Comparison of ENCODE assay signal across 29 mouse cellular contexts in genomic region chr3:149290228-149290627, GRCm38 (mm10).
DNase-seq lines count a peak whose midpoint lies in the region; ATAC-seq lines count a peak whose summit lies in the region.
"Had no signal": no experiment of that assay in that cellular context is flagged by ENCODE, and none has a peak within 500 bp of the region (broad histone marks: within the 10 kb centered on the region; RNA-seq: fewer than 3 reads in every experiment).

No protein-coding gene starts in this region.

- no peaks in the 10 kb centered on the region for H3K27me3 ChIP-seq in heart, embryonic 12.5 days (replicated peaks)
- H3K27me3 ChIP-seq in limb, embryonic 13.5 days: 0 out of 2 replicates have a peak, but pooled peaks cover 4% of the 10 kb centered on the region
- no peaks in the 10 kb centered on the region for H3K27me3 ChIP-seq in limb, embryonic 10.5 days (ENCODE audit: low read depth, poor library complexity, severe bottlenecking)
- H3K27me3 ChIP-seq: lung, embryonic 15.5 days; megakaryocyte, embryonic 14.5 days; neural tube, embryonic 15.5 days; stomach, embryonic 15.5 days had no signal

- no peaks in the 10 kb centered on the region for H3K36me3 ChIP-seq in heart, embryonic 12.5 days
- H3K36me3 ChIP-seq in limb, embryonic 13.5 days: no peaks in the 10 kb centered on the region
- H3K36me3 ChIP-seq in limb, embryonic 10.5 days: no peaks in the 10 kb centered on the region
- H3K36me3 ChIP-seq: limb, embryonic 12.5 days; lung, embryonic 15.5 days; neural tube, embryonic 15.5 days; stomach, embryonic 15.5 days had no signal

- no peak overlapping the region for H3K9ac ChIP-seq in heart, embryonic 12.5 days
- H3K9ac ChIP-seq in limb, embryonic 13.5 days: no peak overlapping the region
- H3K9ac ChIP-seq: hindbrain, embryonic 14.5 days; limb, embryonic 12.5 days; lung, embryonic 15.5 days; neural tube, embryonic 15.5 days; stomach, embryonic 15.5 days had no signal

- peak overlapping the region; percentile 43 for H3K4me2 ChIP-seq in heart, embryonic 12.5 days
- H3K4me2 ChIP-seq in limb, embryonic 13.5 days (replicated peaks): peak overlapping the region; percentile 9; the same call in 1 of the 2 replicates
- H3K4me2 ChIP-seq: hindbrain, embryonic 14.5 days; limb, embryonic 12.5 days; liver, embryonic 11.5 days; lung, embryonic 15.5 days; neural tube, embryonic 15.5 days; stomach, embryonic 15.5 days had no signal

- no peak overlapping the region for H3K27ac ChIP-seq in heart, embryonic 12.5 days (ENCODE audit: poor library complexity, severe bottlenecking)
- H3K27ac ChIP-seq in limb, embryonic 13.5 days: no peak overlapping the region
- no peak overlapping the region for H3K27ac ChIP-seq in limb, embryonic 10.5 days
- H3K27ac ChIP-seq: hindbrain, embryonic 14.5 days; limb, embryonic 12.5 days; lung, embryonic 15.5 days; neural tube, embryonic 15.5 days; stomach, embryonic 15.5 days had no signal

- 0 out of 2 replicates have a peak, but pooled peaks cover 8% of the 10 kb centered on the region for H3K4me1 ChIP-seq in heart, embryonic 12.5 days (replicated peaks)
- H3K4me1 ChIP-seq in limb, embryonic 13.5 days: 0 out of 2 replicates have a peak, but pooled peaks cover 14% of the 10 kb centered on the region
- H3K4me1 ChIP-seq in limb, embryonic 10.5 days: peaks cover 21% of the 10 kb centered on the region
- H3K4me1 ChIP-seq: limb, embryonic 12.5 days; lung, embryonic 15.5 days; megakaryocyte, embryonic 14.5 days; stomach, embryonic 15.5 days had no signal

- DNase-seq in heart, adult 8-10 months (ENCODE audit: low spot score): no peak
- DNase-seq in limb, embryonic 10.5 days (ENCODE audit: low spot score): no peak
- DNase-seq in right cerebral cortex, postnatal 25 days: no peak
- DNase-seq: adrenal gland, adult 2 months; adrenal gland, postnatal 36 days; B cell, adult 2 months; cerebellum, adult 18-20 months; cerebellum, postnatal 10 days; gastrocnemius, postnatal 14 days; heart, postnatal 4 days; kidney, postnatal 14 days; layer of hippocampus, adult 9-11 months; midbrain, embryonic 14.5 days; retina, postnatal 1 day; right cerebral cortex, postnatal 14 days had no signal

- no peak overlapping the region for H3K4me3 ChIP-seq in heart, embryonic 12.5 days
- no peak overlapping the region for H3K4me3 ChIP-seq in limb, embryonic 13.5 days
- no peak overlapping the region for H3K4me3 ChIP-seq in limb, embryonic 10.5 days
- H3K4me3 ChIP-seq: erythroblast, embryonic 14.5 days; limb, embryonic 12.5 days; lung, embryonic 15.5 days; megakaryocyte, embryonic 14.5 days; neural tube, embryonic 15.5 days; stomach, embryonic 15.5 days had no signal

- H3K9me3 ChIP-seq in heart, embryonic 12.5 days (replicated peaks): no peaks in the 10 kb centered on the region
- H3K9me3 ChIP-seq in limb, embryonic 13.5 days: no peaks in the 10 kb centered on the region
- no peaks in the 10 kb centered on the region for H3K9me3 ChIP-seq in limb, embryonic 10.5 days (replicated peaks)
- H3K9me3 ChIP-seq: limb, embryonic 12.5 days; lung, embryonic 15.5 days; neural tube, embryonic 15.5 days; stomach, embryonic 15.5 days had no signal

- WGBS in heart, embryonic 12.5 days: 45% methylated on average over 8 of the region's 8 CpGs
- 44% methylated on average over 8 of the region's 8 CpGs for WGBS in limb, embryonic 13.5 days
- WGBS in limb, embryonic 10.5 days: 58% methylated on average over 8 of the region's 8 CpGs

- ATAC-seq in heart, embryonic 12.5 days (ENCODE audit: insufficient number of reproducible peaks, low FRiP score): no peak
- ATAC-seq in limb, embryonic 13.5 days (ENCODE audit: low FRiP score, low read depth): no peak
- peak; percentile 21 to 37; a peak in 2 of 4 replicates for ATAC-seq in hematopoietic stem cell, adult 5-6 weeks (replicated peaks in 1 of 2; ENCODE audit: insufficient read depth in 1 of 2, low FRiP score in 2 of 2, low TSS enrichment in 1 of 2, low read depth in 1 of 2, poor library complexity in 2 of 2, severe bottlenecking in 2 of 2)
- ATAC-seq: activated CD4-positive, CD25-positive, alpha-beta regulatory T cell, adult 4 months; forebrain, embryonic 16.5 days; intestine, postnatal 0 days had no signal

Comparison
In these comparisons a context has a peak if more than half of its experiments do, and no peak if none do; other contexts are left out.
1. ATAC-seq: peak in hematopoietic stem cell, adult 5-6 weeks (2 of 2); none in heart, embryonic 12.5 days (single experiment) and limb, embryonic 13.5 days (single experiment).